Mouse (Mus musculus) gastrocnemius, postnatal 14 days (tissue): ENCODE results near the gene Mpdz. TPM values are rescaled to one million over a fixed set of nuclear protein-coding genes. Genes with fewer than 3 reads are reported as not detected.

Experiments used
- DNase-seq: peaks from one replicate; pipeline ENCODE4 v3.0.0; 2021; ENCODE audit warnings: mixed read lengths
- intact Hi-C: fragments of 180-260 bp; cut with DNase I; formaldehyde crosslinking; loops from one replicate; pipeline ENCODE4 v1.15.1; 2025; ENCODE audit warnings: low total_unique reads
- long read RNA-seq, 2 experiments: library from polyadenylated mRNA; stranded (forward); transcript quantifications; one replicate each; pipeline ENCODE4 v2.0.0; 2021
- total RNA-seq, 2 experiments: library from RNA; stranded (reverse); gene quantifications; 2 replicates each; pipeline ENCODE4 v1.2.3; 2021

Gene Mpdz
- 10 to 100 TPM; 34.9 to 46.6 TPM for total RNA-seq
- long read RNA-seq, experiment 1, partial matches to known transcripts, result 4 of 10 reads
- long read RNA-seq, experiment 1, other reads (novel, unspliced or antisense), result 6 of 10 reads
- long read RNA-seq, experiment 2, full-length matches to known transcripts, result 3 of 25 reads
- long read RNA-seq, experiment 2, partial matches to known transcripts, result 7 of 25 reads
- long read RNA-seq, experiment 2, other reads (novel, unspliced or antisense), result 15 of 25 reads

- peak; percentile 78 for DNase-seq
- intact Hi-C loops, result no loop called here
These were observed at the start of gene Mpdz for GRCm38 (mm10) chr4:81442078-81442981. TSS of gene Mpdz (minus strand) at chr4:81442815.

GRCm38 (mm10) chr4:81490556-81490955 is 47.9 kb upstream of the Mpdz start:
- no peak for DNase-seq
- intact Hi-C loops, result no loop called here

- DNase-seq, result no peak
These were observed 42.0 kb upstream of the Mpdz start for GRCm38 (mm10) chr4:81484603-81485002.

GRCm38 (mm10) chr4:81483887-81484602 is 41.4 kb upstream of the Mpdz start:
- DNase-seq, result peak; percentile 30
- intact Hi-C loops, result no loop called here

More at GRCm38 (mm10) chr4:81484603-81485002, 42.0 kb upstream of the Mpdz start:
- intact Hi-C loops, result no loop called here

- peak; percentile 38 for DNase-seq
- intact Hi-C loops, result no loop called here
These were observed 40.5 kb upstream of the Mpdz start for GRCm38 (mm10) chr4:81483159-81483558.

GRCm38 (mm10) chr4:81466821-81467220 is 24.2 kb upstream of the Mpdz start:
- DNase-seq, result peak; percentile 23
- intact Hi-C loops, result no loop called here

- intact Hi-C loops, result no loop called here
- DNase-seq, result no peak
These were observed 22.6 kb upstream of the Mpdz start for GRCm38 (mm10) chr4:81465172-81465571.

GRCm38 (mm10) chr4:81462253-81462652 is 19.6 kb upstream of the Mpdz start:
- peak; percentile 18 for DNase-seq
- intact Hi-C loops, result no loop called here

GRCm38 (mm10) chr4:81458921-81459320 is 16.3 kb upstream of the Mpdz start:
- DNase-seq, result no peak
- intact Hi-C loops, result no loop called here

GRCm38 (mm10) chr4:81453806-81454205 is 11.2 kb upstream of the Mpdz start:
- intact Hi-C loops, result no loop called here
- DNase-seq, result no peak

- intact Hi-C loops, result no loop called here
- no peak for DNase-seq
These were observed 9.6 kb upstream of the Mpdz start for GRCm38 (mm10) chr4:81452183-81452582.

- intact Hi-C loops, result no loop called here
- no peak for DNase-seq
These were observed 6.8 kb upstream of the Mpdz start for GRCm38 (mm10) chr4:81449413-81449812.

- intact Hi-C loops, result no loop called here
- DNase-seq, result no peak
These were observed 951 bp upstream of the Mpdz start for GRCm38 (mm10) chr4:81443566-81443965.

- intact Hi-C loops, result no loop called here
- DNase-seq, result no peak
These were observed 8.7 kb downstream of the Mpdz start for GRCm38 (mm10) chr4:81433961-81434360.

GRCm38 (mm10) chr4:81430826-81431225 is 11.8 kb downstream of the Mpdz start:
- no peak for DNase-seq
- intact Hi-C loops, result no loop called here

GRCm38 (mm10) chr4:81430105-81430504 is 12.5 kb downstream of the Mpdz start:
- intact Hi-C loops, result no loop called here
- peak; percentile 10 for DNase-seq

- intact Hi-C loops, result no loop called here
- no peak for DNase-seq
These were observed 12.9 kb downstream of the Mpdz start for GRCm38 (mm10) chr4:81429670-81430069.

- intact Hi-C loops, result no loop called here
- no peak for DNase-seq
These were observed 19.1 kb downstream of the Mpdz start for GRCm38 (mm10) chr4:81423556-81423955.

GRCm38 (mm10) chr4:81421621-81422020 is 21.0 kb downstream of the Mpdz start:
- DNase-seq, result no peak
- intact Hi-C loops, result no loop called here

GRCm38 (mm10) chr4:81415324-81416026 is 27.1 kb downstream of the Mpdz start:
- no peak for DNase-seq
- intact Hi-C loops, result no loop called here
